Mouse (Mus musculus): ENCODE results near the gene Gkn1. TPM values are rescaled to one million over a fixed set of nuclear protein-coding genes. Genes with fewer than 3 reads are reported as not detected.

The Gkn1 gene
- polyA plus RNA-seq, 1 experiment, result 6.3 TPM

GRCm38 (mm10) chr6:87328265-87329173, 22.2 kb downstream of the Gkn1 start:
- 70% methylated on average over 22 of the region's 22 CpGs for whole genome bisulfite sequencing
- no peak for DNase-seq (ENCODE audit: low read depth, low spot score)

DNA sequence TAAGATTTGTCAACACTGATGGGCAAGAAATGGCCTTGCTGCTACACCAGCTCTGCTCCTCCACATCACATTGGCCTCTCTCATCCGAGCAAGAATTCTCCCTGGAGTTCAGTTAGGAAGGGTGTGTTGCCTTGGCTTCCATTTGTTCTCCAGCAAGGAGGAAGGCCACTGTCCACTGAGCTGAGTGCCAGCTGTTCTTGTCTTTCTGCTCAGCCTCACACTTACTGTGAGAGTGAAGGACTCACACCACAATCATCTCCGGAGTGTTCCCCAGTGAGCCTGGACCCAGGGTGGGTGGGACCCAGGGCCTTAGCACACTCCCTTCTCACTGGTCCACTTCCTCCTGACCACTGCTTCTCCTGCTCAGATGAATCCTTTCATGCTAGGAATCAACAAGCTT, 23.8 kb downstream of the Gkn1 start:
- DNase-seq (ENCODE audit: low read depth, low spot score), result no peak
- WGBS, result 77% methylated on average over 2 of the region's 2 CpGs

- peak; percentile 22 for DNase-seq (ENCODE audit: low read depth, low spot score)
- 64% methylated on average over 2 of the region's 2 CpGs for WGBS
These were observed 27.4 kb downstream of the Gkn1 start for GRCm38 (mm10) chr6:87323381-87323780.

- DNase-seq (ENCODE audit: low read depth, low spot score), result no peak
- WGBS, result 92% methylated on average over 7 of the region's 7 CpGs
These were observed 32.1 kb downstream of the Gkn1 start for GRCm38 (mm10) chr6:87318651-87319050.

- no peak for DNase-seq (ENCODE audit: low read depth, low spot score)
- 73% methylated on average over 8 of the region's 8 CpGs for WGBS
These were observed 33.8 kb downstream of the Gkn1 start for GRCm38 (mm10) chr6:87316966-87317365.

DNA sequence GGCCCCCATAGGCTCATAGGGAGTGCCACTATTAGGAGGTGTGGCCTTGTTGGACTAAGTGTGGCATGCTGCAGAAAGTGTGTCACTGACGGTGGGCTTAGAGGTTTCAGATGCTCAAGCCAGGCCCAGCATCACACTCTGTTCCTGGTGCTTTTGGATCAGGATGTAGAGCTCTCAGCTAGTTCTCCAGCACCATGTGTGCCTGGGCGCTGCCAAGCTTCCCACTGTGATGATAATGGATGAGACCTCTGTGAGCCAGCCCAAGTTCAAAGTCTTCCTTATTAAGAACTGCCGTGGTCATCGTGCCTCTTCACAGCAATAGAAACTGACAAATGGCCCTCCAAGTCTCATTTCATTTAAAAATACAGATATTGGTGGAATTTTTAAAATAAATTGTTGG, 38.0 kb downstream of the Gkn1 start:
- DNase-seq (ENCODE audit: low read depth, low spot score), result no peak
- 72% methylated on average over 4 of the region's 4 CpGs for WGBS

DNA sequence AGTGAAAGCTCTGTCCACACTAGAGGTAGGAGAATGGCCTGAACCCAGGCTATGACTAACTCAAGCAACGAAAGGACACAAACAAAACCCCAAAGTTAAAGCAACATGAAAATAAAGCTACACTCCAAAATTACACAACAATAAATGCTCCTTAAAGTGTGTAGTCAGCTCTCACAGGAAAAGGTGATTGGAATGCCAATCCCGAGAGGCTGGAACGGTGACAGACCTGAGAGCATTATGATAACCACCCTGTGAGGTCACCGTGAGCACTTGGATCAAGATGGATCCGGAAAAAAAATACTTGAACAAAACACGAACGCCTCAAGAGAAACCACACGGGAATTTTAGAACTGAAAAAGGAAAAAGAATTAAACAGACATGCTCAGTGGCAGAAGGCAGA, 46.3 kb downstream of the Gkn1 start:
- WGBS, result 65% methylated on average over 8 of the region's 8 CpGs
- no peak for DNase-seq (ENCODE audit: low read depth, low spot score)

GRCm38 (mm10) chr6:87302746-87303145, 48.0 kb downstream of the Gkn1 start:
- WGBS, result 56% methylated on average over 5 of the region's 5 CpGs
- DNase-seq (ENCODE audit: low read depth, low spot score), result no peak

- 29% methylated on average over 4 of the region's 4 CpGs for WGBS
- DNase-seq (ENCODE audit: low read depth, low spot score), result no peak
These were observed 48.8 kb downstream of the Gkn1 start for GRCm38 (mm10) chr6:87301991-87302390.

Other genes starting within 250 kb of the Gkn1 start
- 1.4 and 1.5 TPM in 2 replicates for gene D6Ertd527e, start 246.2 kb downstream of the Gkn1 start, polyA plus RNA-seq (2012; rRNA removed)
- 3.7 and 5.1 TPM in 2 replicates for gene Antxr1, start 15.1 kb downstream of the Gkn1 start, polyA plus RNA-seq (2012; rRNA removed)
- 0.88 and 4.7 TPM in 2 replicates for gene Gkn2, start 22.4 kb upstream of the Gkn1 start, polyA plus RNA-seq (2012; rRNA removed)
- 1.2 and 1.7 TPM in 2 replicates for gene Gkn3, start 38.0 kb upstream of the Gkn1 start, polyA plus RNA-seq (2012; rRNA removed)
- gene Bmp10, start 78.1 kb upstream of the Gkn1 start, polyA plus RNA-seq (2012; rRNA removed), result not detected in 2 replicates
- 2.5 and 3.0 TPM in 2 replicates for gene Arhgap25, start 182.3 kb upstream of the Gkn1 start, polyA plus RNA-seq (2012; rRNA removed)
- gene Prokr1, start 239.8 kb upstream of the Gkn1 start, polyA plus RNA-seq (2012; rRNA removed), result 0.16 and 0.38 TPM in 2 replicates